Mouse (Mus musculus): ENCODE results near the gene Snx10.

Gene Snx10

DNA sequence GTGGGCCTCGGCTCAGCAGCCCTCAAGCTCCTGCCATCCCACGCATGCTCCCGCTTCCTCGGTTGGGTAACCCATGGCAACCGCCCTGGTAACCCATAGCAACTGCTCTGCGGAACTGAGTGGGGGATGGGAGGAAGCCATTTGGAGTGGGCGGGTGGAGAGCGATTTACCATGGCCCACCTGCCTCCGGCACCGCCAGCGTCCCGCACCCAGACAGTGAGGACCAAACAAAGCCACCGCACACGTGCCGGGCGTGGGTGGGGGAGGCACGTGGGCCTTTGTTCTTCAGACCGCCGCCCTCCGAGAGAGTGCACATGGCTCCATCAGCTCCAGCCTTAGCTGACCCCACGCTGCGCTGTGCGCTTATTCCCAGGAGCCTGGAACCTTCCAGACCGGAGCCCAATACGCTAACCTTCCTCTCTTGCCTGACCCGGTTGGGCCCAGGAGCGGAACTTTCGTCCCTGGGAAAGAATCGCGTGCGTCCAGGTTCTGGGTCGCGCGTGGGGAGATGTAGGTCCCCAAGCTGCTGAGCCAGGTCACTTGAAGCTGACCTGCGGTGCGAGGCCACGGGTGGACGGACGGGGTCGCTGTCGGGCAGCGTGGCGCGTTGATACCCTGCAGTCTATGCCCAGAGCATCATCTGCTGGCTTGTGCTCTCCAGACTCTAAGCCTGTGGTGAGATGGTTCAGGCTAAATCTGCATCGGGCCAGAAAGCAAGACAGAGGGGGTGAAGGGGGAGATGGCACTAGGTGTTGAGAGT, 68.8 kb downstream of the Snx10 start:
- ChIA-PET CTCF (interaction anchor here (0.6 to 2.9 kb wide), 27 partner anchors 8 to 629 kb away, joined by 3 to 20 read pairs (median 4); partner anchors contain the start of genes Hoxa7 (in 2 of the 4), Hoxa1 (in 1 of the 4) and Hoxa5 (in 1 of the 4)), POLR2A (interaction anchor here (0.7 to 2.9 kb wide), 16 partner anchors 8 to 343 kb away, joined by 3 to 12 read pairs (median 4); partner anchors contain the start of gene Cbx3 (in 1 of the 4))

- ChIA-PET POLR2A (interaction anchor here in 1 of 4 experiments (2.2 kb wide), 1 partner anchor 13 kb away, joined by 12 read pairs; no protein-coding TSS in a partner anchor), CTCF (interaction anchor here in 3 of 4 experiments (0.5 to 2.6 kb wide), 9 partner anchors 11 to 628 kb away, joined by 3 to 20 read pairs (median 4); partner anchors contain the start of gene Hoxa7 (in 1 of the 3))
Observed at GRCm38 (mm10) chr6:51593446-51594035, 69.8 kb downstream of the Snx10 start.

DNA sequence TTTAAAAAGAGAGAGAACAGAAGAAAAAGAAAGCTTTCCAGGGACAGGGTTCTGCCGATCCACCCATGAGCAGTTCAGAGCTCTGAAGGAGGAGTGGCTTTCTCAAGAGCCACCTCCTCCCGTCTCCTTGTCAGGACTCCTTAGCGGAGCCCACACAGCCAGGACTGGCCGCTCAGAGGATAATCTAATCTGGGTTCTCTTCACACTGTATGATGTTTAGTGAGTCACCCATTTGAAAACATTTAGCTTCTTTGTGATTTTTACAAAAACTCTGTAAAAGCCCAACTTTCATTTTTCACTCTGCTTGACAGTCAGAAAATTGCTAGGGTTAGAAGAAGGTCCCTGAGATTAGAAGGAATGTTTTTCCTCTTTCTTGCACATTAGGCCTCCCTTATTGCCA, 70.8 kb downstream of the Snx10 start:
- CTCF ChIA-PET: interaction anchor here in 1 of 4 experiments (1.1 kb wide), 1 partner anchor 282 kb away, joined by 3 read pairs; no protein-coding TSS in a partner anchor
- POLR2A ChIA-PET: no interaction called here

- CTCF ChIA-PET: interaction anchor here in 3 of 4 experiments (0.6 to 1.2 kb wide), 6 partner anchors 103 to 623 kb away, joined by 3 to 5 read pairs (median 4); partner anchors contain the start of gene Hoxa7 (in 1 of the 3)
- POLR2A ChIA-PET: interaction anchor here in 2 of 4 experiments (0.7 to 1.4 kb wide), 2 partner anchors 119 to 529 kb away, joined by 3 to 5 read pairs; no protein-coding TSS in a partner anchor
Observed at GRCm38 (mm10) chr6:51598058-51598457, 74.4 kb downstream of the Snx10 start.

DNA sequence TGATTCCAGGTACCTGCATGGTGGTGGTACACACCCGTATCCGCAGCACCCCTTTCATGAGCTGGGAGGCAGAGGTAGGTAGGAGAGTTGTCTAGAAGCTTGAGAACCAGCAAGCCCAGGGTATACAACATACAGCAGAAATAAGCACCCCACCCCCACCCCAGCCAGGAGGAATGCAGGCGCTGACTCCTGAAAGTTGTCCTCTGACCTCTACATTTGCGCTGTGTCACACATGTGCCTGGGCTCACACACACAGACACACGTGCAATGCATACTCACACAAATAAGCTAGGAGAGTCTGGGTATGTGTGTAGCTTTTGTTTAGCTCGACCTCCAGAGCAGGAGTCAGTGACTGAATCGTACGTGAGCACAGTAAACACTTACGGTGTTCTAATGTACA, 76.7 kb downstream of the Snx10 start:
- ChIA-PET POLR2A (interaction anchor here in 3 of 4 experiments (0.6 to 1.6 kb wide), 11 partner anchors 8 to 158 kb away, joined by 3 to 9 read pairs (median 3); no protein-coding TSS in a partner anchor), CTCF (interaction anchor here in 3 of 4 experiments (0.6 to 1.4 kb wide), 7 partner anchors 8 to 621 kb away, joined by 3 to 7 read pairs (median 6); partner anchors contain the start of gene Hoxa7 (in 1 of the 3))

GRCm38 (mm10) chr6:51602341-51602740, 78.6 kb downstream of the Snx10 start:
- CTCF ChIA-PET: interaction anchor here in 1 of 4 experiments (0.5 to 0.8 kb wide), 2 partner anchors 51 to 109 kb away, joined by 3 read pairs; no protein-coding TSS in a partner anchor
- POLR2A ChIA-PET: no interaction called here

DNA sequence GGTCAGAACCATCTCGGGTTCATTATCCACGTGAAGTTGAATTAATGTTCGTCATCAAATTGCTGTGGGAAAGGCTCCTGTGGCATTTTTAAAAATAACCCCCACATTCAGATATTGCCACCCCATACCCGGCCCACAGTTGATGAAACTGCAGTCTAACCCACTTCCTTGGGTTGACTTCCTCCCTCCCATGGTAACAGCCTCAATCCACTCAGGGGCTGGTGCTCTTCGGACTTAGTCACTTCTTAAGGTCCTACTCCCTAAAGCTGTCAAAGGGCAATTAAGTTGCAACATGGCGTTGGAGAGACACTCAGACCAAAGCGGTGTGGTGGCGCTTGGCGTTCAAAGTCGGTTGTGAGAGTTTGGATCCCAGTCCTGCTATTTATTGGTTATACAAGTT, 80.0 kb downstream of the Snx10 start:
- CTCF ChIA-PET: interaction anchor here in 1 of 4 experiments (0.7 kb wide), 1 partner anchor 602 kb away, joined by 4 read pairs; no protein-coding TSS in a partner anchor
- POLR2A ChIA-PET: interaction anchor here in 1 of 4 experiments (0.9 kb wide), 1 partner anchor 11 kb away, joined by 4 read pairs; no protein-coding TSS in a partner anchor

GRCm38 (mm10) chr6:51606245-51606644, 82.5 kb downstream of the Snx10 start:
- POLR2A ChIA-PET: interaction anchor here in 1 of 4 experiments (0.7 to 3.5 kb wide), 4 partner anchors 14 to 138 kb away, joined by 3 to 12 read pairs (median 3); no protein-coding TSS in a partner anchor
- CTCF ChIA-PET: interaction anchor here in 1 of 4 experiments (0.7 kb wide), 1 partner anchor 37 kb away, joined by 4 read pairs; no protein-coding TSS in a partner anchor

DNA sequence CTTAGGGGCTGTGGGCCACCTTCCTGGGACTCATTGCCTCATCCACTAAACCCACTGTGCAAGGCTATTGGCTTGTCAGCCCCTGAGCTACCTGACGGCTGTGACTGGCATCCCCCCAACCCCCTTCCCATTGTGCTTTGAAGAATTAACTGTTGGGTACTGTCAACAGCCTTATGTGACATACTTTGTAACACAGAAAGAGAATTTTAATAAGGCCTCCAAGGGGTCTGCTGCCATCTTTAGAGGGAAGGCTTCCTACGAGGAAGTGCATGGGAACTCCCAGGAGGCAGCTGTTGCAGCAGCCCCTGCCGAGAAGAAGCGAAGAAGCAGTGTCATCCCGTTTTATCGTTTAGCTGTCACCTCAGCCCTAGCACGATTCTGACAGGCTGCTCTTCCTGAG, 83.1 kb downstream of the Snx10 start:
- ChIA-PET POLR2A (interaction anchor here in 1 of 4 experiments (1.6 to 3.5 kb wide), 2 partner anchors 14 to 138 kb away, joined by 3 to 12 read pairs; no protein-coding TSS in a partner anchor), CTCF (no interaction called here)

- ChIA-PET POLR2A (interaction anchor here in 2 of 4 experiments (0.6 to 0.8 kb wide), 2 partner anchors 11 to 240 kb away, joined by 3 read pairs; no protein-coding TSS in a partner anchor), CTCF (no interaction called here)
Observed at GRCm38 (mm10) chr6:51611621-51612020, 87.9 kb downstream of the Snx10 start.

DNA sequence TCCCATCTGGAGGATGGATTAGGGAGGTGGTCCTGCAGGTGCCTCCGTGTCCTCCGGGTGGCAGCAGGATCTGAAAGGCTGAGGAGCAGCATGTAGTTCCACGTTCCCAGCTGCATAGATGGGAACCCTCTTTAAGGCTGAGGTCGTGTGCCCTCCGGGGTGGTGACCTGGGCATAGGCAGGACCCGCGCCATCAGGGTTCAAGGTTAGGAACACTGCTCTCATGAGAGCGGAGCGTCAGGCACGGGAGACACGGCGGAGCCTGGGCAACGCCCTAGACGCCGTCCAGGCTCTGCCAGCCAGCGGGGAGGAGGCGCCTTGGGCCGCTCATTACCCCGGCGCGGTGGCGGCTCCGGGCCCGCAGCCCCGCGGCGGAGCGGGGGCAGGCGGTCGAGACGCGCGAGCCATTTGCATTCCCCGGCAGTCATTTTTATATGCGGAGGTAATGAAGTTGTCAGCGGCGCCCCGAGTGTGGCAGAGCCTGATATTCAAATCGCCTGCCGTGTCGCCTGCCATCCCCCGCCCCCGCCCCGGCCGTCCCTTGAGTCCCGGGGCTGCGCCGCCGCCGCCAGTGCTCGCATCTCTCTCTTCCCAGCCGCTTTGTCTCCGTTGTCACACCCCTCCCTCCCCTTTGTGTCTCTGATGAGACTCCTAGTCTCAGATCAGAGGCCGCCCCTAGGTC, 88.8 kb downstream of the Snx10 start:
- ChIA-PET CTCF (interaction anchor here in 3 of 4 experiments (0.5 to 1.1 kb wide), 4 partner anchors 23 to 362 kb away, joined by 3 to 7 read pairs (median 3); partner anchors contain the start of gene Snx10 (in 1 of the 3)), POLR2A (interaction anchor here in 3 of 4 experiments (0.5 to 1.0 kb wide), 4 partner anchors 11 to 545 kb away, joined by 3 to 7 read pairs (median 3); no protein-coding TSS in a partner anchor)

DNA sequence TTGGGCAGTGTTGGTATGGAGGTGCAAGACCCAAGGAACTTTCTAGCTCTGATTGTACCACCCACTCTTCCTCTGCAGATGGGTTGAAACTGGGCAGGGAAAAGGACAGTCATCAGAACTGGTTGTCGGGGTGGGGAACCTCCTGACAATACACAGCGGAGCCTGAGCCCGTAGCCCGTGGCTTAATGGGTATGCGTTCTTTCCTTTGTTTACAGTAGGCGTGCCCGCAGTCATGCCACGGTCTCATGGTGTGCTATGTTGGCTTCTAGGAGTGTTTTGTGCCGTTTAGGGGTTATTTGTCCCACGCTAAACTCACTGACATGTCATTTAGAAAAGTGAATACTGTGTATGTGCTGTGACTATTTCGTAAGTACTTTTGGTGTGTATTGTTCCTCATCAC, 90.0 kb downstream of the Snx10 start:
- CTCF ChIA-PET: interaction anchor here in 1 of 4 experiments (0.6 kb wide), 1 partner anchor 22 kb away, joined by 7 read pairs; no protein-coding TSS in a partner anchor
- POLR2A ChIA-PET: interaction anchor here in 1 of 4 experiments (0.8 to 1.1 kb wide), 5 partner anchors 13 to 237 kb away, joined by 3 to 7 read pairs (median 4); no protein-coding TSS in a partner anchor

DNA sequence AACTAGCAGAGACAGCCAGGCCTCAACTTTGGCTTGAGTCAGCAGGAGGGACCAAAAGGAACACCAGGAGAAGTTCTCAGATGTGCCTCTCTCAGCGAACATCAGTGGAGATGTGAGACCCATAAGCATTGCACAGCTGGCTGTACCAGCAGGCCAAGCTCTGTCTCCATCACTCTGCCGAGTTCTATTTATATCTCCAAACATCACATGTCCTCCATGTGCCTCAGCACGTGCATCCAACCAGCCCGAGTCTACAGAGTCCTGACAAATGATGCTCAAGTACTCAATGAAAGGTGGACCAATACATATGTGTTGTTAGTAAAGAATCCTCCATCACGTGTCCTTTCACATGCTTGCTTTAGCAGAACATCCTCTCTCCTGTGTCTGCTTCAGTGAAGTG, 103.1 kb downstream of the Snx10 start:
- ChIA-PET CTCF (no interaction called here), POLR2A (no interaction called here)

DNA sequence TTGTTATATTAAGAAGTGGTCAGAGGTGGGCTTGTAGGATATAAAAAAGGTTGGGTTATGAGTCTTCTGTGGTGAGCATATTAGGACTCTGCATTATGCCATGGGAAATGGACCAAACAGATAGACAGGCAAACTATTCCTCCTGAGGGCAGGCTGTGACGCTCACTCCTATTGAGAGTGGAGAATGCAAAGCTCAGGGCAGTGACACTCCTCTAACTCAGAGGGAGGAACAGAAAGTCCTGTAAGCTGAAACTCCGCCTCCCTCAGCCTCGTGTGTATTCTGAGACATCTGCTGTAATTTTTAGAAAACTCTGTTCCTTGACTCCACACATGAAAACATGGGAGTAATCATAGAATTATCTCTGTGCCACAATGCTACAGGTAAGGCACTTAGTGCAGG, 106.0 kb downstream of the Snx10 start:
- POLR2A ChIA-PET: no interaction called here
- CTCF ChIA-PET: no interaction called here

- CTCF ChIA-PET: no interaction called here
- POLR2A ChIA-PET: interaction anchor here in 1 of 4 experiments (1.2 kb wide), 1 partner anchor 11 kb away, joined by 4 read pairs; no protein-coding TSS in a partner anchor
Observed at GRCm38 (mm10) chr6:51630184-51630583, 106.5 kb downstream of the Snx10 start.

DNA sequence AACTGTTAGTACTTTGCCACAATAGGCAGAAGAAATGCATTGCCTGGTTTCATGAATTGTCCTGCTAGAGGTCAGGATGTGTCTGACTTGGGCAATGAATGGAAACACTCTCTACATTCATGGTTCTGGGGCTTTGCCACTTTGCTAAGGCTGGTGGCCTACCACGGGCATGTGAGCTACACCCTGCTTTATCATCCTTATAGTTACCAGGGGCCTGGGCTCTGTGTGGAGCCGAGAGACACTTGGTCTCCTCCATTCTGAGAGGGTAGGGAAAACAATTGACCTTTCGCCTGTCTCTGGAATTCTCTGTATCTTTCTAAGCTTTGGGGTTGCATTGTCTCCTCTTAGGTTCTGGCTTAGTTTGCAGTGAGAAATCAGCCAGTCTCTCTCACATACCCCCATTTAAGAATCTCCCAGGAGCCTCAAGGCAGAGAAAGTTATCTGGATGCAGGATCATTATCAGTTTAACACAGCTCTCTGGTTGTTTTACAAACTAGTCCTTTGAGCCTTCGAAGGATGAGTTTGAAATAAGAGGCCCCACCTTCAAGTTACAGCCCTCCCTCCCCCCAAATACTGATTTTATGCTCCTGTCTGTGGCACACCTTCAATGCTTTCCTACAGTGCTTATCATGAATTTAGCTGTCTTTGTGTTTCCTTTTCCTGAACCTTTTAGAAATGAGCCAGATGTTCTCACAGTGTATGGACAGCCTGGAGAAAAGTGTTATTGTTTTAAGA, 109.4 kb downstream of the Snx10 start:
- ChIA-PET POLR2A (interaction anchor here in 1 of 4 experiments (0.6 kb wide), 1 partner anchor 880 kb away, joined by 6 read pairs; no protein-coding TSS in a partner anchor), CTCF (interaction anchor here in 1 of 4 experiments (0.6 kb wide), 1 partner anchor 445 kb away, joined by 3 read pairs; no protein-coding TSS in a partner anchor)

DNA sequence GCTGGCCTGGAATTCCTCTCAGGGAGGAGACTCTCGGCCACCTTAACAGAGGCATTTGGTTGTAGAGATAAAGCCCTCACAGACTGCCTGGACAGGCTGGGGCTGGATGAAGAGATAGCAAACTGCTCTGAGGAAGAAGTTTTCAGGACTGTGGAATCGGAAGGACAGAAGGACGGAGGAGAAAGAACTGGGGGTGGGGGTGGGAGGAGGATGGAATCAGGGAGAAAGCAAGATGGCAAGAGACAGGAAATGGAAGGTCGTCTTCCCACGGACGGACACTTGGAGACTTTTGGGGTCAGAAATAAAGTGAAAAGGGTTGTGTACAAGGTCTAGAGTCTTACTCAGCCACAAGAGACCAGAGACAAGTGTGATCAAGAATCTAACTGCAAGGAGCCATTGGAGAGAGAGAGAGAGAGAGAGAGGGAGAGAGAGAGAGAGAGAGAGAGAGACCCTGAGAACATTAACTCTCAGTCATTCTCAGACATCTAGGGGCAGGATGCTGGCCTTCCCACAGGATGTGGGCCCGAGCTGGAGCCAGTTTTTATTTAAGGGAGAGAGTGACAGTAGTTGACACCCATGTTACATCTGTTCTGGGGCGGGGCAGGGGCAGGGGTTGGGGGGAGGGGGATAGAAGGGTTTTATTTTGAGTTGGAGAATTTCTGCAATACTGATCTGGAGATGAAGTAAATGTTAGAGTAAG, 110.1 kb downstream of the Snx10 start:
- ChIA-PET CTCF (interaction anchor here in 1 of 4 experiments (0.6 kb wide), 1 partner anchor 445 kb away, joined by 3 read pairs; no protein-coding TSS in a partner anchor), POLR2A (no interaction called here)

All from embryonic stem cell, embryonic (primary cell).